ENCODE assay signal across 8 mouse cellular contexts in genomic region chr17:88065801-88066646, GRCm38 (mm10). TPM values are rescaled to one million over a fixed set of nuclear protein-coding genes. Genes with fewer than 3 reads are reported as not detected.
DNase-seq lines count a peak whose midpoint lies in the region; ATAC-seq and TF ChIP-seq lines count a peak whose summit lies in the region.

No protein-coding gene starts in this region.

- peaks cover under 1% of the 10 kb centered on the region for H3K36me3 ChIP-seq in megakaryocyte, embryonic 14.5 days (replicated peaks; ENCODE audit: low read length)

- ATAC-seq in activated CD4-positive, CD25-positive, alpha-beta regulatory T cell, adult 4 months, result peak; percentile 82

- TF ChIP-seq POLR2A in cortical plate, adult 2 months (IDR thresholded peaks at IDR 0.05; ENCODE audit: extremely low read depth, insufficient read depth, low read length), result peak; percentile 66

- peak overlapping the region; percentile 53 for H3K4me3 ChIP-seq in cortical plate, adult 2 months (ENCODE audit: insufficient read depth, low read length)
- peak overlapping the region; percentile 98 for H3K4me3 ChIP-seq in megakaryocyte, embryonic 14.5 days (replicated peaks)

- peak overlapping the region; percentile 85 for H3K27ac ChIP-seq in cortical plate, adult 2 months (ENCODE audit: insufficient read depth, low read length)

- peak; percentile 76 to 87 for DNase-seq in gastrocnemius, adult 8-10 months (ENCODE audit: low spot score in 2 of 2)
- peak; percentile 81 for DNase-seq in hindlimb bud, embryonic 11.5 days (ENCODE audit: extremely low spot score, low read depth, low spot score)
- peak; percentile 72 to 91 for DNase-seq in left cerebral cortex, adult 8-10 months (ENCODE audit: low spot score in 2 of 2)
- DNase-seq in right cerebral cortex, postnatal 10 days (ENCODE audit: low spot score in 2 of 2), result peak; percentile 95 to 96
- peak; percentile 78 for DNase-seq in urinary bladder, postnatal 25 days (ENCODE audit: low spot score)

- peak; percentile 52 for TF ChIP-seq CTCF in cortical plate, adult 2 months (IDR thresholded peaks at IDR 0.05; ENCODE audit: extremely low read depth, insufficient read depth, low read length)

- H3K4me1 ChIP-seq in cortical plate, adult 2 months (ENCODE audit: control insufficient read depth, insufficient read depth, low read length), result no peaks in the 10 kb centered on the region; the same call in 1 of the 2 replicates
- peaks cover 18% of the 10 kb centered on the region for H3K4me1 ChIP-seq in megakaryocyte, embryonic 14.5 days

- no peaks in the 10 kb centered on the region for H3K9me3 ChIP-seq in megakaryocyte, embryonic 14.5 days

- no peaks in the 10 kb centered on the region for H3K27me3 ChIP-seq in megakaryocyte, embryonic 14.5 days (replicated peaks)

RNA-seq across cellular contexts. Expression of gene Fbxo11, which starts 0.9 kb away (rescaled TPM):
- polyA plus RNA-seq in activated CD4-positive, CD25-positive, alpha-beta regulatory T cell, adult 4 months (2017; shearing (Covaris generic)), result 10 to 100 TPM; 15.5 to 24.3 TPM
- 70.5 and 70.9 TPM in 2 replicates for polyA plus RNA-seq in cortical plate, adult 2 months (2012; rRNA removed)
- total RNA-seq in gastrocnemius, adult 8-10 months (2022), result 10 to 100 TPM; 27.0 to 36.5 (median 31.9) TPM
- 100 to 1,000 TPM; 110 to 121 (median 120) TPM for total RNA-seq in left cerebral cortex, adult 8-10 months (2022)
- 1.1 TPM in 2 replicates for polyA plus RNA-seq in megakaryocyte, embryonic 14.5 days (2012; ENCODE audit: insufficient read depth, low replicate concordance)

Comparison
In these comparisons a context has a peak if more than half of its experiments do, and no peak if none do; other contexts are left out.
1. Peak in every context shown above with its lines: DNase-seq, ATAC-seq, H3K4me3 ChIP-seq and H3K27ac ChIP-seq.